Mouse (Mus musculus) MEL (cell line): ENCODE measurements around the gene Tnfrsf12a. TPM values are rescaled to one million over a fixed set of nuclear protein-coding genes. Genes with fewer than 3 reads are reported as not detected.

Experiments used
- DNase-seq: peaks from one replicate; pipeline ENCODE4 v3.0.0; 2011; ENCODE audit warnings: low read depth, low spot score
- H3K27ac ChIP-seq: 2 replicates; pipeline ENCODE4 v1.5.1; 2012; ENCODE audit warnings: low read depth, mild to moderate bottlenecking, control low read depth, low read length, moderate library complexity; ENCODE audit not compliant: control insufficient read depth
- H3K27me3 ChIP-seq, 2 experiments: fragments of 150-350 bp in 1 of 2; sonication (generic) in 1 of 2; 2 replicates each; pipeline ENCODE4 v1.6.1; 2012; ENCODE audit warnings: low read length in 2 of 2, mild to moderate bottlenecking in 2 of 2, improper control_type of control experiment in 1 of 2, moderate library complexity in 1 of 2; ENCODE audit not compliant: insufficient read depth in 2 of 2, control insufficient read depth in 1 of 2
- H3K36me3 ChIP-seq, 2 experiments: 2 replicates each; pipeline ENCODE4 v1.6.1; 2012 to 2014; ENCODE audit warnings: low read length in 2 of 2, improper control_type of control experiment in 1 of 2, inconsistent platforms in 1 of 2, mild to moderate bottlenecking in 1 of 2; ENCODE audit not compliant: insufficient read depth in 2 of 2, control insufficient read depth in 1 of 2
- H3K4me1 ChIP-seq, 2 experiments: fragments of 150-350 bp in 1 of 2; sonication (generic) in 1 of 2; 2 replicates each; pipeline ENCODE4 v1.6.1; 2012; ENCODE audit warnings: low read length in 2 of 2, improper control_type of control experiment in 1 of 2, mild to moderate bottlenecking in 1 of 2; ENCODE audit not compliant: insufficient read depth in 2 of 2, control insufficient read depth in 1 of 2
- H3K4me3 ChIP-seq, 2 experiments: fragments of 150-350 bp in 1 of 2; sonication (generic) in 1 of 2; 2 replicates each; pipeline ENCODE4 v1.5.1; 2012; ENCODE audit warnings: low read depth in 2 of 2, low read length in 2 of 2, mild to moderate bottlenecking in 2 of 2, moderate library complexity in 2 of 2, control low read depth in 1 of 2, improper control_type of control experiment in 1 of 2; ENCODE audit not compliant: control insufficient read depth in 1 of 2, insufficient read depth in 1 of 2
- H3K79me2 ChIP-seq: 2 replicates; pipeline ENCODE4 v1.6.1; 2012; ENCODE audit warnings: mild to moderate bottlenecking, low read length, moderate library complexity; ENCODE audit not compliant: control insufficient read depth, poor library complexity, insufficient read depth
- H3K9ac ChIP-seq: 2 replicates; pipeline ENCODE4 v1.6.1; 2012; ENCODE audit warnings: low read depth, mild to moderate bottlenecking, control low read depth, low read length, moderate library complexity; ENCODE audit not compliant: control insufficient read depth, poor library complexity, severe bottlenecking
- H3K9me3 ChIP-seq: fragments of 150-350 bp; sonication (generic); replicated peaks from 2 replicates; pipeline ENCODE4 v1.6.1; 2012; ENCODE audit warnings: mild to moderate bottlenecking, low read length, improper control_type of control experiment, moderate library complexity; ENCODE audit not compliant: insufficient read depth
- BHLHE40 ChIP-seq: IDR thresholded peaks from 2 replicates; pipeline ENCODE4 v1.6.1; 2012; ENCODE audit warnings: low read depth, mild to moderate bottlenecking, inconsistent platforms, low read length, improper control_type of control experiment, borderline replicate concordance
- CHD1 ChIP-seq: IDR thresholded peaks from 2 replicates; pipeline ENCODE4 v1.6.1; 2012; ENCODE audit warnings: low read depth, mild to moderate bottlenecking, inconsistent platforms, low read length, improper control_type of control experiment
- CHD2 ChIP-seq: IDR thresholded peaks from 2 replicates; pipeline ENCODE4 v1.6.1; 2011; ENCODE audit warnings: low read length, improper control_type of control experiment
- E2F4 ChIP-seq: IDR thresholded peaks from 2 replicates; pipeline ENCODE4 v1.6.1; 2011; ENCODE audit warnings: low read depth, low read length, improper control_type of control experiment, borderline replicate concordance
- EP300 ChIP-seq, 2 experiments: IDR thresholded peaks; 2 replicates each; pipeline ENCODE4 v1.6.1; 2011; ENCODE audit warnings: improper control_type of control experiment in 2 of 2, low read length in 2 of 2, low read depth in 1 of 2, mild to moderate bottlenecking in 1 of 2
- GABPA ChIP-seq: IDR thresholded peaks from 2 replicates; pipeline ENCODE4 v1.6.1; 2012; ENCODE audit warnings: low read depth, mild to moderate bottlenecking, inconsistent platforms, low read length, improper control_type of control experiment, moderate library complexity
- GATA1 ChIP-seq: IDR thresholded peaks from 2 replicates; pipeline ENCODE4 v1.6.1; 2011; ENCODE audit warnings: low read depth, low read length, improper control_type of control experiment
- KAT2A ChIP-seq: conservative IDR thresholded peaks from 2 replicates; pipeline ENCODE4 v1.6.1; 2012; ENCODE audit warnings: low read depth, low read length, improper control_type of control experiment, inconsistent platforms
- MAFK ChIP-seq: IDR thresholded peaks from 2 replicates; pipeline ENCODE4 v1.6.1; 2011; ENCODE audit warnings: low read depth, mild to moderate bottlenecking, low read length, improper control_type of control experiment, borderline replicate concordance
- MXI1 ChIP-seq: IDR thresholded peaks from 2 replicates; pipeline ENCODE4 v1.6.1; 2011; ENCODE audit warnings: mild to moderate bottlenecking, low read depth, low read length, improper control_type of control experiment
- MYB ChIP-seq: IDR thresholded peaks from 2 replicates; pipeline ENCODE4 v1.6.1; 2011; ENCODE audit warnings: mild to moderate bottlenecking, low read depth, low read length, improper control_type of control experiment
- NRF1 ChIP-seq: IDR thresholded peaks from 2 replicates; pipeline ENCODE4 v1.6.1; 2014; ENCODE audit warnings: low read depth, mild to moderate bottlenecking, inconsistent platforms, low read length, improper control_type of control experiment, moderate library complexity; ENCODE audit not compliant: poor library complexity, insufficient read depth, severe bottlenecking
- POLR2AphosphoS2 ChIP-seq: IDR thresholded peaks from 2 replicates; pipeline ENCODE4 v1.6.1; 2011; ENCODE audit warnings: low read length, improper control_type of control experiment
- RAD21 ChIP-seq: IDR thresholded peaks from 2 replicates; pipeline ENCODE4 v1.6.1; 2011; ENCODE audit warnings: mild to moderate bottlenecking, low read depth, low read length, improper control_type of control experiment
- RCOR1 ChIP-seq: IDR thresholded peaks from 2 replicates; pipeline ENCODE4 v1.6.1; 2012; ENCODE audit warnings: low read depth, mild to moderate bottlenecking, inconsistent platforms, low read length, improper control_type of control experiment
- SIN3A ChIP-seq: IDR thresholded peaks from 2 replicates; pipeline ENCODE4 v1.6.1; 2012; ENCODE audit warnings: low read length, improper control_type of control experiment, inconsistent platforms
- SMC3 ChIP-seq: IDR thresholded peaks from 2 replicates; pipeline ENCODE4 v1.6.1; 2011; ENCODE audit warnings: low read depth, low read length, improper control_type of control experiment
- TCF12 ChIP-seq: IDR thresholded peaks from 2 replicates; pipeline ENCODE4 v1.6.1; 2014; ENCODE audit warnings: low read depth, mild to moderate bottlenecking, inconsistent platforms, low read length, improper control_type of control experiment, moderate library complexity
- UBTF ChIP-seq: IDR thresholded peaks from 2 replicates; pipeline ENCODE4 v1.6.1; 2012; ENCODE audit warnings: low read depth, mild to moderate bottlenecking, inconsistent platforms, low read length, improper control_type of control experiment, moderate library complexity, borderline replicate concordance; ENCODE audit not compliant: insufficient read depth
- USF2 ChIP-seq, 2 experiments: IDR thresholded peaks; 2 replicates each; pipeline ENCODE4 v1.6.1; 2011 to 2012; ENCODE audit warnings: improper control_type of control experiment in 2 of 2, low read length in 2 of 2, borderline replicate concordance in 1 of 2, inconsistent platforms in 1 of 2, low read depth in 1 of 2, mild to moderate bottlenecking in 1 of 2; ENCODE audit not compliant: insufficient read depth in 1 of 2
- ZKSCAN1 ChIP-seq: IDR thresholded peaks from 2 replicates; pipeline ENCODE4 v1.6.1; 2012; ENCODE audit warnings: low read depth, mild to moderate bottlenecking, inconsistent platforms, low read length, improper control_type of control experiment, moderate library complexity
- ZMIZ1 ChIP-seq: IDR thresholded peaks from 2 replicates; pipeline ENCODE4 v1.6.1; 2012; ENCODE audit warnings: low read depth, mild to moderate bottlenecking, inconsistent platforms, low read length, improper control_type of control experiment, moderate library complexity
- ZNF384 ChIP-seq: IDR thresholded peaks from 2 replicates; pipeline ENCODE4 v1.6.1; 2012; ENCODE audit warnings: low read depth, mild to moderate bottlenecking, inconsistent platforms, low read length, improper control_type of control experiment
- polyA plus RNA-seq, 2 experiments: library from polyadenylated mRNA; stranded (reverse) in 1 of 2; unstranded in 1 of 2; fragments of >175 nt in 1 of 2; fragments of >200 nt in 1 of 2; gene quantifications; 2 replicates each; pipeline versions ENCODE4 v1.2.1 to v1.2.4; 2012; ENCODE audit warnings: low replicate concordance in 2 of 2, low read depth in 1 of 2; ENCODE audit not compliant: insufficient read length in 2 of 2, insufficient read depth in 1 of 2, missing spikeins in 1 of 2
- total RNA-seq: library from RNA; depleted of rRNA; stranded (reverse); fragments of 300-350 nt; gene quantifications from 2 replicates; pipeline ENCODE4 v1.2.3, GENCODE M21; 2012

Tnfrsf12a gene
- total and polyA plus RNA-seq, 3 experiments, result 14.7 to 18.8 TPM; not detected in 1

- peak; percentile 40 for DNase-seq
- Histone ChIP-seq H3K4me3 (peak overlapping the region; percentile 59 to 67), H3K27me3 (peaks cover 0 to 2% of the 10 kb centered on the region in 2 experiments; a peak in 1 of 4 replicates), H3K4me1 (no peaks in the 10 kb centered on the region), H3K27ac (no peak overlapping the region), H3K36me3 (peaks cover 0 to 2% of the 10 kb centered on the region in 2 experiments; a peak in 1 of 4 replicates), H3K9ac (peak overlapping the region; percentile 76), H3K79me2 (no peaks in the 10 kb centered on the region; the same call in 1 of the 2 replicates), H3K9me3 (no peaks in the 10 kb centered on the region)
- TF ChIP-seq RCOR1 (no peak), CHD2 (0 out of 2 replicates have a peak, but pooled peaks have one; percentile 13), MXI1 (no peak)
These were observed 22.1 kb upstream of the Tnfrsf12a start for GRCm38 (mm10) chr17:23699131-23700077.

GRCm38 (mm10) chr17:23695801-23696200 is 18.5 kb upstream of the Tnfrsf12a start:
- Histone ChIP-seq H3K27me3 (no peaks in the 10 kb centered on the region), H3K4me1 (peaks cover 5 to 7% of the 10 kb centered on the region in 2 experiments; a peak in 3 of 4 replicates), H3K9ac (no peak overlapping the region), H3K27ac (no peak overlapping the region), H3K79me2 (no peaks in the 10 kb centered on the region; the same call in 1 of the 2 replicates), H3K36me3 (peaks cover 0 to 2% of the 10 kb centered on the region in 2 experiments; a peak in 2 of 4 replicates), H3K4me3 (no peak overlapping the region), H3K9me3 (no peaks in the 10 kb centered on the region)
- no peak for DNase-seq
- TF ChIP-seq NRF1 (no peak), POLR2AphosphoS2 (no peak), BHLHE40 (no peak), KAT2A (no peak), MYB (no peak), MAFK (no peak), EP300 (IDR thresholded peaks at IDR 0.05; ENCODE audit: low read depth in 1 of 2, low read length in 2 of 2) (no peak), TCF12 (no peak), E2F4 (no peak), UBTF (no peak), RAD21 (no peak), ZNF384 (no peak), GABPA (no peak), SIN3A (no peak), GATA1 (no peak), CHD1 (no peak), SMC3 (no peak), USF2 (IDR thresholded peaks at IDR 0.05; ENCODE audit: borderline replicate concordance in 1 of 2, insufficient read depth in 1 of 2, low read depth in 1 of 2, low read length in 2 of 2) (no peak), ZKSCAN1 (no peak), ZMIZ1 (no peak)
